Mouse (Mus musculus) heart, embryonic 14.5 days (tissue): Measurements from ENCODE around the gene Akap2. TPM values are rescaled to one million over a fixed set of nuclear protein-coding genes. Genes with fewer than 3 reads are reported as not detected.

ENCODE experiments used
- ATAC-seq: fragments of 200-750 bp; cut with Nextera tagmentation; 2 replicates; pipeline ENCODE4 v1.8.0; 2017; ENCODE audit warnings: low read depth, moderate TSS enrichment; ENCODE audit not compliant: insufficient number of reproducible peaks, insufficient read depth, low FRiP score
- H3K27ac ChIP-seq, 2 experiments: fragments of 200-500 bp in 1 of 2; fragments of 300-500 bp in 1 of 2; sonication (generic) in 1 of 2; replicated peaks in 1 of 2; 2 replicates each; pipeline ENCODE4 v1.5.1; 2012 to 2014; ENCODE audit warnings: low read depth in 2 of 2, low read length in 2 of 2, control low read depth in 1 of 2, mild to moderate bottlenecking in 1 of 2, mixed read lengths in 1 of 2; ENCODE audit not compliant: control insufficient read depth in 1 of 2, insufficient read depth in 1 of 2
- H3K27me3 ChIP-seq: fragments of 300-500 bp; sonication (generic); 2 replicates; pipeline ENCODE4 v1.6.1; 2014; ENCODE audit warnings: mild to moderate bottlenecking, low read length, control low read depth; ENCODE audit not compliant: control insufficient read depth, insufficient read depth
- H3K36me3 ChIP-seq: fragments of 300-500 bp; sonication (generic); 2 replicates; pipeline ENCODE4 v1.6.1; 2014; ENCODE audit warnings: mild to moderate bottlenecking, control low read depth, low read length, mixed read lengths; ENCODE audit not compliant: control insufficient read depth, insufficient read depth
- H3K4me1 ChIP-seq, 2 experiments: fragments of 200-500 bp in 1 of 2; fragments of 300-500 bp in 1 of 2; sonication (generic) in 1 of 2; 2 replicates each; pipeline ENCODE4 v1.6.1; 2012 to 2014; ENCODE audit warnings: low read length in 2 of 2, control low read depth in 1 of 2, mixed read lengths in 1 of 2; ENCODE audit not compliant: control insufficient read depth in 2 of 2, insufficient read depth in 2 of 2
- H3K4me2 ChIP-seq: fragments of 300-500 bp; sonication (generic); 2 replicates; pipeline ENCODE4 v1.6.1; 2014; ENCODE audit warnings: mild to moderate bottlenecking, low read length
- H3K4me3 ChIP-seq, 2 experiments: fragments of 200-500 bp in 1 of 2; fragments of 300-500 bp in 1 of 2; sonication (generic) in 1 of 2; 2 replicates each; pipeline ENCODE4 v1.5.1; 2012 to 2014; ENCODE audit warnings: low read length in 2 of 2, mild to moderate bottlenecking in 2 of 2, control low read depth in 1 of 2, low read depth in 1 of 2, moderate library complexity in 1 of 2; ENCODE audit not compliant: control insufficient read depth in 1 of 2, insufficient read depth in 1 of 2
- H3K9ac ChIP-seq: fragments of 300-500 bp; sonication (generic); 2 replicates; pipeline ENCODE4 v1.6.1; 2014; ENCODE audit warnings: mild to moderate bottlenecking, low read length
- H3K9me3 ChIP-seq: fragments of 300-500 bp; sonication (generic); 2 replicates; pipeline ENCODE4 v1.6.1; 2016; ENCODE audit warnings: low read length, control low read depth; ENCODE audit not compliant: control insufficient read depth
- WGBS: fragments of 180-500 bp; shearing (Covaris S2); extraction: QIAGEN DNeasy Blood & Tissue Kit; methylation state at CpG from one replicate; pipeline ENCODE4 v1.1.7; 2014; 5-methylcytosine and 5-hydroxymethylcytosine counted together
- polyA plus RNA-seq: library from polyadenylated mRNA; unstranded; fragments of >200 nt; fragmentation: Nextera tagmentation; extraction: Ambion mirVana; gene quantifications from 2 replicates; pipeline ENCODE4 v1.2.1, GENCODE M21; 2014

The Akap2 gene
- polyA plus RNA-seq, 1 experiment from 2014 or later: 52.0 TPM

DNA sequence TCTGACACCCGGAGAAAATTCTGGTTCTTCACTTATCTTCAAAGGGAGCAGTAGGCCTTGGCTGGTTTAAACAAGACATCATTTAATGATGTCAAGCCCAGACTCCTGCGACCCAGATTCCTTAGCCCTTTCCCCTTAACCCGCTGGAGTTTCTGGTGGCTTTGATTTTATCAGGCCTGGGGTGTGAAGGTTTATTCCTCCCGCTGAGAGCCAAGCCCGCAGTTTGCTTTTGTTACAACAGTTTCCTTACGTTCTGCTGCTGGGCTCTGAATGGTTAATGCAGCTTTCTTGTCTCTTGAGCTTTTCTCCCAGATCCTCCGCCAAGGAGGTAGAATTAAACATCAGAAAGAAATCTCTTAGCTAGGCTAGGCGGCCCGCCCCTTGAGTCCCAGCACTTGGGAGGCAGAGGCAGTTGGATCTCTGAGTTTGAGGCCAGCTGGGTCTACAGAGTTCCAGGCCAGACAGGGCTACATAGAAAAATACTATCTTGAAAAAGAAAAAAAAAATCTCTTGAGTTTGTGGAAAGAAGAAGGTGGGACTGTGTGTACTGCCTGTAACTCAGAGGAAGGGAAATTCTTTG is 135.1 kb downstream of the Akap2 start:
- no peak for ATAC-seq
- peaks cover 11 to 38% of the 10 kb centered on the region in 2 experiments for H3K4me1 ChIP-seq
- H3K27me3 ChIP-seq: no peaks in the 10 kb centered on the region
- peaks cover 67% of the 10 kb centered on the region for H3K36me3 ChIP-seq
- no peak overlapping the region for H3K4me3 ChIP-seq
- no peak overlapping the region for H3K4me2 ChIP-seq
- 39% methylated on average over 9 of the region's 9 CpGs for WGBS
- H3K9ac ChIP-seq: no peak overlapping the region
- H3K9me3 ChIP-seq: no peaks in the 10 kb centered on the region
- H3K27ac ChIP-seq: no peak overlapping the region

GRCm38 (mm10) chr4:57854181-57854580 is 136.7 kb downstream of the Akap2 start:
- H3K36me3 ChIP-seq: peaks cover 83% of the 10 kb centered on the region
- 85% methylated on average over 6 of the region's 6 CpGs for WGBS

GRCm38 (mm10) chr4:57855281-57855941 is 138.0 kb downstream of the Akap2 start:
- Histone ChIP-seq H3K4me1 (peaks cover 4 to 22% of the 10 kb centered on the region in 2 experiments), H3K27ac (no peak overlapping the region), H3K9ac (no peak overlapping the region), H3K36me3 (peaks cover 82% of the 10 kb centered on the region), H3K4me2 (no peak overlapping the region), H3K9me3 (no peaks in the 10 kb centered on the region), H3K27me3 (no peaks in the 10 kb centered on the region), H3K4me3 (no peak overlapping the region)
- WGBS: 81% methylated on average over 18 of the region's 18 CpGs
- ATAC-seq: no peak

More at GRCm38 (mm10) chr4:57854181-57854580, 136.7 kb downstream of the Akap2 start:
- no peak overlapping the region for H3K4me2 ChIP-seq
- H3K4me3 ChIP-seq: no peak overlapping the region
- H3K27me3 ChIP-seq: no peaks in the 10 kb centered on the region
- no peaks in the 10 kb centered on the region for H3K9me3 ChIP-seq
- ATAC-seq: no peak
- H3K27ac ChIP-seq: no peak overlapping the region
- H3K4me1 ChIP-seq: peaks cover 5 to 22% of the 10 kb centered on the region in 2 experiments
- H3K9ac ChIP-seq: no peak overlapping the region

- Histone ChIP-seq H3K4me1 (peaks cover 3 to 16% of the 10 kb centered on the region in 2 experiments), H3K27me3 (no peaks in the 10 kb centered on the region), H3K9me3 (no peaks in the 10 kb centered on the region), H3K36me3 (peaks cover 80% of the 10 kb centered on the region), H3K4me2 (no peak overlapping the region), H3K27ac (no peak overlapping the region), H3K9ac (no peak overlapping the region), H3K4me3 (no peak overlapping the region)
- ATAC-seq: no peak
- 90% methylated on average over 10 of the region's 10 CpGs for WGBS
Observed at GRCm38 (mm10) chr4:57856673-57857072, 139.2 kb downstream of the Akap2 start.

GRCm38 (mm10) chr4:57860204-57860611 is 142.8 kb downstream of the Akap2 start:
- ATAC-seq: no peak
- no peak overlapping the region for H3K4me2 ChIP-seq

GRCm38 (mm10) chr4:57861166-57861565 is 143.7 kb downstream of the Akap2 start:
- peaks cover 57% of the 10 kb centered on the region for H3K36me3 ChIP-seq
- H3K27ac ChIP-seq: no peak overlapping the region
- H3K27me3 ChIP-seq: no peaks in the 10 kb centered on the region
- H3K4me2 ChIP-seq: no peak overlapping the region
- peaks cover 3 to 22% of the 10 kb centered on the region in 2 experiments for H3K4me1 ChIP-seq
- ATAC-seq: no peak
- no peak overlapping the region for H3K4me3 ChIP-seq
- WGBS: 68% methylated on average over 6 of the region's 6 CpGs
- no peak overlapping the region for H3K9ac ChIP-seq
- no peaks in the 10 kb centered on the region for H3K9me3 ChIP-seq

More at GRCm38 (mm10) chr4:57860204-57860611, 142.8 kb downstream of the Akap2 start:
- Histone ChIP-seq H3K36me3 (peaks cover 62% of the 10 kb centered on the region), H3K9me3 (no peaks in the 10 kb centered on the region), H3K4me1 (peaks cover 3 to 15% of the 10 kb centered on the region in 2 experiments), H3K9ac (no peak overlapping the region), H3K27ac (no peak overlapping the region), H3K4me3 (no peak overlapping the region), H3K27me3 (no peaks in the 10 kb centered on the region)
- 77% methylated on average over 6 of the region's 6 CpGs for WGBS

- WGBS: 86% methylated on average over 8 of the region's 8 CpGs
- no peak for ATAC-seq
- no peaks in the 10 kb centered on the region for H3K27me3 ChIP-seq
- H3K4me1 ChIP-seq: peaks cover 5 to 29% of the 10 kb centered on the region in 2 experiments
- no peak overlapping the region for H3K4me3 ChIP-seq
- H3K9ac ChIP-seq: no peak overlapping the region
- H3K4me2 ChIP-seq: no peak overlapping the region
- H3K9me3 ChIP-seq: no peaks in the 10 kb centered on the region
- H3K27ac ChIP-seq: no peak overlapping the region
- H3K36me3 ChIP-seq: peaks cover 57% of the 10 kb centered on the region
Observed at GRCm38 (mm10) chr4:57861856-57862255, 144.4 kb downstream of the Akap2 start.
